Mouse (Mus musculus) hindbrain, embryonic 10.5 days (tissue): ENCODE data around the gene Qrich2. TPM values are rescaled to one million over a fixed set of nuclear protein-coding genes. Genes with fewer than 3 reads are reported as not detected.
A peak's percentile ranks its signal among the peaks of the same experiment; 100 is the strongest.

Experiments
- DNase-seq: peaks from one replicate; pipeline ENCODE4 v3.0.0-alpha.2; 2017; ENCODE audit warnings: low spot score
- H3K27ac ChIP-seq: fragments of 300-500 bp; sonication (generic); 2 replicates; pipeline ENCODE4 v1.5.1; 2016; ENCODE audit warnings: mild to moderate bottlenecking, moderate library complexity
- H3K27me3 ChIP-seq: fragments of 300-500 bp; sonication (generic); 2 replicates; pipeline ENCODE4 v1.6.1; 2016; ENCODE audit warnings: mild to moderate bottlenecking; ENCODE audit not compliant: poor library complexity, insufficient read depth, severe bottlenecking
- H3K36me3 ChIP-seq: fragments of 300-500 bp; sonication (generic); 2 replicates; pipeline ENCODE4 v1.6.1; 2016; ENCODE audit warnings: mild to moderate bottlenecking, moderate library complexity
- H3K4me1 ChIP-seq: fragments of 300-500 bp; sonication (generic); replicated peaks from 2 replicates; pipeline ENCODE4 v1.6.1; 2016; ENCODE audit warnings: mild to moderate bottlenecking
- H3K4me3 ChIP-seq: fragments of 300-500 bp; sonication (generic); 2 replicates; pipeline ENCODE4 v1.5.1; 2016; ENCODE audit warnings: mild to moderate bottlenecking, moderate library complexity
- H3K9me3 ChIP-seq: fragments of 300-500 bp; sonication (generic); 2 replicates; pipeline ENCODE4 v1.6.1; 2016; ENCODE audit warnings: mild to moderate bottlenecking, moderate library complexity
- WGBS: fragments of 180-500 bp; shearing (Covaris S2); methylation state at CpG from one replicate; pipeline ENCODE4 v1.1.7; 2016; 5-methylcytosine and 5-hydroxymethylcytosine counted together
- polyA plus RNA-seq: library from polyadenylated mRNA; unstranded; fragments of >200 nt; fragmentation: Nextera tagmentation; extraction: Ambion mirVana; gene quantifications from 2 replicates; pipeline ENCODE4 v1.2.1, GENCODE M21; 2016

Gene Qrich2
- polyA plus RNA-seq: 0.16 and 0.20 TPM in 2 replicates

- Histone ChIP-seq H3K27me3 (no peaks in the 10 kb centered on the region), H3K9me3 (no peaks in the 10 kb centered on the region), H3K4me3 (no peak within 1 kb of the TSS), H3K4me1 (peaks cover 10% of the 10 kb centered on the region), H3K27ac (no peak within 1 kb of the TSS), H3K36me3 (peaks cover 16% of the 10 kb centered on the region)
- 70% methylated on average over 20 of the region's 20 CpGs for WGBS
- no peak for DNase-seq
These were observed at the start of gene Qrich2 for GRCm38 (mm10) chr11:116466141-116466540. Qrich2 (minus strand) TSS chr11:116466241.

GRCm38 (mm10) chr11:116515330-116516020 lies 49.4 kb upstream of the Qrich2 start:
- Histone ChIP-seq H3K4me1 (peaks cover 11% of the 10 kb centered on the region; the same call in 1 of the 2 replicates), H3K36me3 (no peaks in the 10 kb centered on the region), H3K4me3 (peak overlapping the region; percentile 35), H3K9me3 (no peaks in the 10 kb centered on the region), H3K27ac (0 out of 2 replicates have a peak overlapping the region, but pooled peaks have one; percentile 16), H3K27me3 (peaks cover 20% of the 10 kb centered on the region; the same call in 1 of the 2 replicates)
- WGBS: 13% methylated on average over 24 of the region's 24 CpGs
- DNase-seq: no peak

GRCm38 (mm10) chr11:116513531-116514038 lies 47.5 kb upstream of the Qrich2 start:
- 86% methylated on average over 4 of the region's 4 CpGs for WGBS
- H3K4me3 ChIP-seq: no peak overlapping the region
- no peak for DNase-seq
- H3K4me1 ChIP-seq: peaks cover 8% of the 10 kb centered on the region; the same call in 1 of the 2 replicates
- H3K9me3 ChIP-seq: no peaks in the 10 kb centered on the region
- H3K27ac ChIP-seq: no peak overlapping the region
- H3K27me3 ChIP-seq: peaks cover 20% of the 10 kb centered on the region; the same call in 1 of the 2 replicates
- no peaks in the 10 kb centered on the region for H3K36me3 ChIP-seq

GRCm38 (mm10) chr11:116512987-116513386 lies 46.9 kb upstream of the Qrich2 start:
- H3K4me1 ChIP-seq: peaks cover 8% of the 10 kb centered on the region; the same call in 1 of the 2 replicates
- WGBS: 82% methylated on average over 6 of the region's 6 CpGs

GRCm38 (mm10) chr11:116512154-116512553 lies 46.1 kb upstream of the Qrich2 start:
- Histone ChIP-seq H3K27ac (no peak overlapping the region), H3K27me3 (peaks cover 20% of the 10 kb centered on the region), H3K4me3 (no peak overlapping the region), H3K9me3 (no peaks in the 10 kb centered on the region), H3K4me1 (peaks cover 8% of the 10 kb centered on the region; the same call in 1 of the 2 replicates), H3K36me3 (no peaks in the 10 kb centered on the region)
- 94% methylated on average over 7 of the region's 7 CpGs for WGBS
- no peak for DNase-seq

More at GRCm38 (mm10) chr11:116512987-116513386, 46.9 kb upstream of the Qrich2 start:
- peaks cover 20% of the 10 kb centered on the region for H3K27me3 ChIP-seq
- DNase-seq: no peak
- no peak overlapping the region for H3K4me3 ChIP-seq
- no peaks in the 10 kb centered on the region for H3K36me3 ChIP-seq
- H3K9me3 ChIP-seq: no peaks in the 10 kb centered on the region
- no peak overlapping the region for H3K27ac ChIP-seq

- Histone ChIP-seq H3K4me1 (peaks cover 8% of the 10 kb centered on the region; the same call in 1 of the 2 replicates), H3K4me3 (no peak overlapping the region), H3K36me3 (no peaks in the 10 kb centered on the region), H3K9me3 (no peaks in the 10 kb centered on the region), H3K27me3 (peaks cover 20% of the 10 kb centered on the region), H3K27ac (no peak overlapping the region)
- WGBS: 66% methylated on average over 7 of the region's 7 CpGs
- no peak for DNase-seq
These were observed 45.3 kb upstream of the Qrich2 start for GRCm38 (mm10) chr11:116511301-116511868.

GRCm38 (mm10) chr11:116508689-116509088 lies 42.6 kb upstream of the Qrich2 start:
- peak; percentile 36 for DNase-seq
- H3K36me3 ChIP-seq: no peaks in the 10 kb centered on the region
- WGBS: 63% methylated on average over 2 of the region's 2 CpGs
- H3K27ac ChIP-seq: no peak overlapping the region
- no peaks in the 10 kb centered on the region; the same call in 1 of the 2 replicates for H3K27me3 ChIP-seq
- no peaks in the 10 kb centered on the region; the same call in 1 of the 2 replicates for H3K4me1 ChIP-seq
- H3K4me3 ChIP-seq: no peak overlapping the region
- H3K9me3 ChIP-seq: no peaks in the 10 kb centered on the region

GRCm38 (mm10) chr11:116506151-116506875 lies 40.3 kb upstream of the Qrich2 start:
- 85% methylated on average over 17 of the region's 17 CpGs for WGBS
- Histone ChIP-seq H3K4me3 (no peak overlapping the region), H3K27me3 (no peaks in the 10 kb centered on the region; the same call in 1 of the 2 replicates), H3K27ac (no peak overlapping the region), H3K9me3 (no peaks in the 10 kb centered on the region), H3K36me3 (no peaks in the 10 kb centered on the region), H3K4me1 (peaks cover 2% of the 10 kb centered on the region)
- DNase-seq: no peak

- no peak overlapping the region for H3K27ac ChIP-seq
- H3K27me3 ChIP-seq: no peaks in the 10 kb centered on the region; the same call in 1 of the 2 replicates
- peaks cover 6% of the 10 kb centered on the region for H3K4me1 ChIP-seq
- no peaks in the 10 kb centered on the region for H3K9me3 ChIP-seq
- H3K4me3 ChIP-seq: no peak overlapping the region
- no peak for DNase-seq
- 73% methylated on average over 5 of the region's 5 CpGs for WGBS
- H3K36me3 ChIP-seq: no peaks in the 10 kb centered on the region
These were observed 39.5 kb upstream of the Qrich2 start for GRCm38 (mm10) chr11:116505573-116505972.

- peaks cover 6% of the 10 kb centered on the region for H3K4me1 ChIP-seq
- H3K4me3 ChIP-seq: no peak overlapping the region
- WGBS: 92% methylated on average over 17 of the region's 17 CpGs
- no peak for DNase-seq
- no peak overlapping the region for H3K27ac ChIP-seq
- no peaks in the 10 kb centered on the region; the same call in 1 of the 2 replicates for H3K27me3 ChIP-seq
- H3K36me3 ChIP-seq: no peaks in the 10 kb centered on the region
- no peaks in the 10 kb centered on the region for H3K9me3 ChIP-seq
These were observed 38.5 kb upstream of the Qrich2 start for GRCm38 (mm10) chr11:116504516-116504915.

- Histone ChIP-seq H3K9me3 (peaks cover 3% of the 10 kb centered on the region; the same call in 1 of the 2 replicates), H3K27me3 (no peaks in the 10 kb centered on the region; the same call in 1 of the 2 replicates), H3K36me3 (no peaks in the 10 kb centered on the region), H3K4me1 (peaks cover 11% of the 10 kb centered on the region), H3K4me3 (no peak overlapping the region), H3K27ac (peak overlapping the region; percentile 59)
- WGBS: 31% methylated on average over 7 of the region's 7 CpGs
- peak; percentile 41 for DNase-seq
These were observed 35.1 kb upstream of the Qrich2 start for GRCm38 (mm10) chr11:116501005-116501746.

- Histone ChIP-seq H3K9me3 (peaks cover 3% of the 10 kb centered on the region; the same call in 1 of the 2 replicates), H3K27ac (no peak overlapping the region), H3K4me1 (peaks cover 23% of the 10 kb centered on the region), H3K27me3 (no peaks in the 10 kb centered on the region; the same call in 1 of the 2 replicates), H3K36me3 (no peaks in the 10 kb centered on the region), H3K4me3 (peak overlapping the region; percentile 37; the same call in 1 of the 2 replicates)
- 48% methylated on average over 6 of the region's 6 CpGs for WGBS
- DNase-seq: no peak
These were observed 33.0 kb upstream of the Qrich2 start for GRCm38 (mm10) chr11:116499018-116499417.
